Mouse (Mus musculus): ENCODE results near the gene Acta2. TPM values are rescaled to one million over a fixed set of nuclear protein-coding genes. Genes with fewer than 3 reads are reported as not detected.

The Acta2 gene
- polyA plus RNA-seq, 1 experiment from 2014 or later: 2,412 TPM

DNA sequence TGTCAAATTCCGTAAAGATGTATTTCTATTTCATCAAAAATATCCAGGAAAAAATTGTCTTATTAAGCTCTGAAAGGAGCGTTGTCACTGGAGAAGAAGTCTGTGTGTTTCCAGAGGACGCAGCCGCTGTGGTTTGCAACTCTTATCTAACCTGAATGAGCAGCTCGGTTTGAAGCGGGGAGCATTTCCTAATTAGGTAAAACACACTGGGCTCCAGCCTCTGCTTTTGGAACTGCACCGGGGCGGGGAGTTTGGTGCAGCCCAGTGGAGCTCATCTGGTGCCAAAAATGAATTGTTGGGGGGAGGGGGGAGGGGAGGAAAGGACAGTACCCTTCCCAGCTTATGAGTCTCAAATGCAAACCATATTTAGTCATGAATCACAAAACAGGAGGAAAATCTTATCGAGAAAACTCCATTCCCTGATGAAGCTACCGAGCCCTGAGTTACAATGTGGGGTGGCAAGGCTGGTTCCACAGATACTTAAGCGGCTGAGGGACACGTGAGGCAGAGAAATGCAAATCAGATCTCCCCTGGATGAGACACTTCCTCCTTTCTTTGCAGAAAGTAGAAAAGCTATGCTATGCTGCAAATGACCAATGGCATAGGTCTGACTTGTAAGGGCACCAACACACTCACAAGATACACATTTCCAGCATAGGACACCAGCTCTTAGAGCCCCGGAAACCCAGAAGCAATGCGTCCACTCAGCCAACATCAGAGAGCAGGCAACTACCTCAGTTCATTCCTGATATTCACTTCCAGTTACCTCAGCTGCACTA lies 1.1 kb downstream of the Acta2 start:
- peak overlapping the region; percentile 45 for H3K4me2 ChIP-seq (ENCODE audit: low read depth, low read length)
- peak overlapping the region; percentile 94 for H3K27ac ChIP-seq (ENCODE audit: low read length)
- ATAC-seq (ENCODE audit: insufficient read depth, low FRiP score): peak; percentile 37
- H3K4me3 ChIP-seq (replicated peaks; ENCODE audit: low read length): peak overlapping the region; percentile 48
- H3K27me3 ChIP-seq (ENCODE audit: control insufficient read depth, insufficient read depth, low read length): no peaks in the 10 kb centered on the region
- H3K36me3 ChIP-seq (ENCODE audit: control insufficient read depth, insufficient read depth, low read length): no peaks in the 10 kb centered on the region
- no peaks in the 10 kb centered on the region for H3K9me3 ChIP-seq (replicated peaks; ENCODE audit: control insufficient read depth, low read length)
- H3K9ac ChIP-seq (ENCODE audit: low read length): peak overlapping the region; percentile 71
- WGBS: 24% methylated on average over 14 of the region's 14 CpGs
- H3K4me1 ChIP-seq (ENCODE audit: control insufficient read depth, insufficient read depth, low read length): no peaks in the 10 kb centered on the region

DNA sequence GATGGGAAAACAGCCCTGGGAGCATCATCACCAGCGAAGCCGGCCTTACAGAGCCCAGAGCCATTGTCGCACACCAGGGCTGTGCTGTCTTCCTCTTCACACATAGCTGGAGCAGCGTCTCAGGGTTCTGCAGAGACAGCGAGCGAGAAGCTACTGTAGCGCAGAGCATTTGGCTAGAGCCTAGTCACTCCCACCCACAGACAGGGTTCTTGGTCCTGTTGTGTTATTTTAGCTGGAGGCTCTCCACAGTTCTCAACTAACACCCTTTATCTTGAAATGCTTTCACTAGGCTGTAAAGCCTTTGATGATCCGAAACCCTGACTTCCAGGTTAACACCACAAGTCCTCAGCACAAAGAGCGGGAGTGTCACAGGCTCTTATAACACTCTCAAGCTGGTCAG lies 2.9 kb downstream of the Acta2 start:
- ATAC-seq (ENCODE audit: insufficient read depth, low FRiP score): no peak
- Histone ChIP-seq H3K36me3 (ENCODE audit: control insufficient read depth, insufficient read depth, low read length) (no peaks in the 10 kb centered on the region), H3K27ac (ENCODE audit: low read length) (peak overlapping the region; percentile 69), H3K4me3 (replicated peaks; ENCODE audit: low read length) (peak overlapping the region; percentile 38), H3K4me2 (ENCODE audit: low read depth, low read length) (peak overlapping the region; percentile 45), H3K9ac (ENCODE audit: low read length) (peak overlapping the region; percentile 62), H3K27me3 (ENCODE audit: control insufficient read depth, insufficient read depth, low read length) (no peaks in the 10 kb centered on the region), H3K9me3 (replicated peaks; ENCODE audit: control insufficient read depth, low read length) (no peaks in the 10 kb centered on the region), H3K4me1 (ENCODE audit: control insufficient read depth, insufficient read depth, low read length) (no peaks in the 10 kb centered on the region)
- WGBS: 73% methylated on average over 9 of the region's 9 CpGs

DNA sequence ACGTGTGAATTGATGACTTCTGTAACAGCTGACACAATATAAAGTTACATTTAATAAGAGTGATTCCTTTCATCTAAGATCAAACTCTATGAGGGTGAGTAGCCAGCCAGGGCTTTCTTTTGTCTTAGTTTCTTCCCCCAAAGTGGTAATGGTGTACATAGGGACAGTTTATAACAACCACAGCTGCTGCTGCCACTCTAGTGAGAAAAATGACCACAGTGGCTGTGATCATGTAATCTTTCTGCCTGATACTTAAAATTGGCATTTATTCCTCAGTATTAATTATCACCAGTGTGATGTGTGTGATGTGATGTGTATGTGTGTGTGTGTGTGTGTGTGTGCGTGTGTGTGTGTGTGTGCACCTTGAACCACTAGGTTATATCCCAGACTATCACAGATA lies 3.5 kb downstream of the Acta2 start:
- H3K4me2 ChIP-seq (ENCODE audit: low read depth, low read length): peak overlapping the region; percentile 45
- no peaks in the 10 kb centered on the region for H3K9me3 ChIP-seq (replicated peaks; ENCODE audit: control insufficient read depth, low read length)
- H3K27ac ChIP-seq (ENCODE audit: low read length): peak overlapping the region; percentile 69; the same call in 1 of the 2 replicates
- 0 out of 2 replicates have a peak overlapping the region, but pooled peaks have one; percentile 62 for H3K9ac ChIP-seq (ENCODE audit: low read length)
- H3K4me1 ChIP-seq (ENCODE audit: control insufficient read depth, insufficient read depth, low read length): no peaks in the 10 kb centered on the region
- H3K27me3 ChIP-seq (ENCODE audit: control insufficient read depth, insufficient read depth, low read length): no peaks in the 10 kb centered on the region
- WGBS: 61% methylated on average over 2 of the region's 2 CpGs
- H3K36me3 ChIP-seq (ENCODE audit: control insufficient read depth, insufficient read depth, low read length): no peaks in the 10 kb centered on the region
- H3K4me3 ChIP-seq (replicated peaks; ENCODE audit: low read length): peak overlapping the region; percentile 38
- no peak for ATAC-seq (ENCODE audit: insufficient read depth, low FRiP score)

DNA sequence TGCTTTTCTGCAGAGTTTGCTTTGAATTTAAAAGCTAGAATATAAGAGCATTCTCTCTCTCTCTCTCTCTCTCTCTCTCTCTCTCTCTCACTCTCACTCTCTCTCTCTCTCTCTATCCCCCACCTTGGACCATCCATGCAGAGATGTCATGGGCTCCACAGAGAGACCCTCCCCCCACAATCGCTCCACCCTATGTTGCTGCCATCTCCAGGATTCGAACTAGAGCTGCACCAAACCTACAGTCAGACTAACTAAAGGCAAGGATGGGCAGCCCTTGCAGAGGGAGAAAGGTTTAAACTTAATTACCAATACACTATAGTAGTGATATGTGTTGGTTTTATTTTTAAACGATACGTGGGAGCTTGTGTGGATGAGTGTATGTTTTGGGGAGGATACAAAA lies 4.8 kb downstream of the Acta2 start:
- Histone ChIP-seq H3K4me3 (replicated peaks; ENCODE audit: low read length) (no peak overlapping the region; the same call in 1 of the 2 replicates), H3K4me1 (ENCODE audit: control insufficient read depth, insufficient read depth, low read length) (no peaks in the 10 kb centered on the region), H3K36me3 (ENCODE audit: control insufficient read depth, insufficient read depth, low read length) (no peaks in the 10 kb centered on the region), H3K9ac (ENCODE audit: low read length) (no peak overlapping the region), H3K4me2 (ENCODE audit: low read depth, low read length) (peak overlapping the region; percentile 24; the same call in 1 of the 2 replicates), H3K27ac (ENCODE audit: low read length) (no peak overlapping the region), H3K27me3 (ENCODE audit: control insufficient read depth, insufficient read depth, low read length) (no peaks in the 10 kb centered on the region), H3K9me3 (replicated peaks; ENCODE audit: control insufficient read depth, low read length) (no peaks in the 10 kb centered on the region)
- 85% methylated on average over 4 of the region's 4 CpGs for WGBS
- no peak for ATAC-seq (ENCODE audit: insufficient read depth, low FRiP score)

DNA sequence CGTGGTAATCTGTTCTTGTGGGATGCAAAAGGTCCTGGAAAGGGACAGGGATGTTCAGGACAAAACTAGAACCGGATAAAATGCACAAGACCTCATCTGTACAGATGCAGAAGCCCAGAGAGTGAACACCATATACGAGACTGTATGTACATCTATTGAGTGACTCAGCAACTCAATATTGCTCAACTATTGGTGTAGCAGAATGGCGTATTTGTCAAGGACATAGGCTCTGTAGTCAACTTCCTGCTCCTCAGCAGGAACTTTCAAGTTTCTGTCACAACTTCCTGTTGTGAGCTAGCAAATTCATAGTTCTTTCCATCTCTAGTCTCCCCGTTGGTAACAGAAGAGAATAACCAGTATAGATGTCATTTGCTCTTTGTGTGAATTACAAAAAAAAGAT lies 6.8 kb downstream of the Acta2 start:
- H3K4me3 ChIP-seq (replicated peaks; ENCODE audit: low read length): no peak overlapping the region
- no peaks in the 10 kb centered on the region for H3K36me3 ChIP-seq (ENCODE audit: control insufficient read depth, insufficient read depth, low read length)
- H3K27me3 ChIP-seq (ENCODE audit: control insufficient read depth, insufficient read depth, low read length): no peaks in the 10 kb centered on the region
- no peak overlapping the region for H3K4me2 ChIP-seq (ENCODE audit: low read depth, low read length)
- H3K9me3 ChIP-seq (replicated peaks; ENCODE audit: control insufficient read depth, low read length): no peaks in the 10 kb centered on the region
- H3K9ac ChIP-seq (ENCODE audit: low read length): no peak overlapping the region
- WGBS: 75% methylated on average over 5 of the region's 5 CpGs
- H3K4me1 ChIP-seq (ENCODE audit: control insufficient read depth, insufficient read depth, low read length): no peaks in the 10 kb centered on the region
- H3K27ac ChIP-seq (ENCODE audit: low read length): no peak overlapping the region
- ATAC-seq (ENCODE audit: insufficient read depth, low FRiP score): no peak

DNA sequence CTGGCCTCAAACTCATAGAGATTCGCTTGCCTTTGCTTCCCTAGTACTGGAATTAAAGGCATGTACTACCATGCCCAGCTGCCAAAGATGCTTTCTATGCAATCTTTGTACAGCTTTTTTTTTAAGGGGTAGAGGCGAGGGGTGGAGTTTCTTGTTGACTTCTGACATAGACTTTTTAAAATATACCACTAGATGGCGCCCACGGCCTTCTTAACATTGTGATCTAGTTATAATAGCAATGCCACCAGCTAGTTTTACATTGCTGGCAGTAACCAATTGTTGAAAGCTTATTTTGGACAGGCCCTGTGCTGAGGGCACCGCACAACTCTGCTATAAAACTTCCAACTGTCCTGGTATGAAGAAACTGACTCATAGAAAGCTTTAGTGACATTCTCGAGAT lies 11.3 kb downstream of the Acta2 start:
- no peak for ATAC-seq (ENCODE audit: insufficient read depth, low FRiP score)
- no peaks in the 10 kb centered on the region for H3K36me3 ChIP-seq (ENCODE audit: control insufficient read depth, insufficient read depth, low read length)
- no peaks in the 10 kb centered on the region for H3K4me1 ChIP-seq (ENCODE audit: control insufficient read depth, insufficient read depth, low read length)
- 15% methylated on average over 6 of the region's 6 CpGs for WGBS
- no peaks in the 10 kb centered on the region for H3K9me3 ChIP-seq (replicated peaks; ENCODE audit: control insufficient read depth, low read length)
- H3K4me3 ChIP-seq (replicated peaks; ENCODE audit: low read length): no peak overlapping the region
- no peak overlapping the region for H3K27ac ChIP-seq (ENCODE audit: low read length)
- H3K4me2 ChIP-seq (ENCODE audit: low read depth, low read length): no peak overlapping the region
- H3K9ac ChIP-seq (ENCODE audit: low read length): no peak overlapping the region
- no peaks in the 10 kb centered on the region for H3K27me3 ChIP-seq (ENCODE audit: control insufficient read depth, insufficient read depth, low read length)

DNA sequence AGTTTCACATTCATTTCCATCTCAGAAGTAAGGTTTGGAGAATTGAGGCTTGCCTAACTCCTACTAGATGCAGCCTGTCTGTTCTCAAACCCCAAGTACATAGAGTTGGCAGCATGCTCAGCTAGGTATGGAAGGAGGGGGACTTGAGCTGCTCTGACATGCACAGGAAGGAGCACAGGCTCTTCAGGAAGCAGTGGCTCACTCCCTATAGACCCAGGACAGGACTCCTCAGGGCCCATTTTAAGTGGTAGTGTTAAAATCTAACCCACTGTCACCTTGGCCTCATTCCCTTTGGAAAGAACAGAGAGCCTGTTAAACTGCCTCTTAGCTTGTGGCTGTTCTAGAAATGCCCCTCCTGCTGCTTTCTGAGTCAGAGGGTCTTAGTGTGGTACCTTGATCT lies 12.5 kb downstream of the Acta2 start:
- H3K4me1 ChIP-seq (ENCODE audit: control insufficient read depth, insufficient read depth, low read length): no peaks in the 10 kb centered on the region
- no peak overlapping the region for H3K4me3 ChIP-seq (replicated peaks; ENCODE audit: low read length)
- no peaks in the 10 kb centered on the region for H3K27me3 ChIP-seq (ENCODE audit: control insufficient read depth, insufficient read depth, low read length)
- H3K9ac ChIP-seq (ENCODE audit: low read length): no peak overlapping the region
- no peaks in the 10 kb centered on the region for H3K9me3 ChIP-seq (replicated peaks; ENCODE audit: control insufficient read depth, low read length)
- ATAC-seq (ENCODE audit: insufficient read depth, low FRiP score): no peak
- H3K27ac ChIP-seq (ENCODE audit: low read length): no peak overlapping the region
- no peak overlapping the region for H3K4me2 ChIP-seq (ENCODE audit: low read depth, low read length)
- no peaks in the 10 kb centered on the region for H3K36me3 ChIP-seq (ENCODE audit: control insufficient read depth, insufficient read depth, low read length)

DNA sequence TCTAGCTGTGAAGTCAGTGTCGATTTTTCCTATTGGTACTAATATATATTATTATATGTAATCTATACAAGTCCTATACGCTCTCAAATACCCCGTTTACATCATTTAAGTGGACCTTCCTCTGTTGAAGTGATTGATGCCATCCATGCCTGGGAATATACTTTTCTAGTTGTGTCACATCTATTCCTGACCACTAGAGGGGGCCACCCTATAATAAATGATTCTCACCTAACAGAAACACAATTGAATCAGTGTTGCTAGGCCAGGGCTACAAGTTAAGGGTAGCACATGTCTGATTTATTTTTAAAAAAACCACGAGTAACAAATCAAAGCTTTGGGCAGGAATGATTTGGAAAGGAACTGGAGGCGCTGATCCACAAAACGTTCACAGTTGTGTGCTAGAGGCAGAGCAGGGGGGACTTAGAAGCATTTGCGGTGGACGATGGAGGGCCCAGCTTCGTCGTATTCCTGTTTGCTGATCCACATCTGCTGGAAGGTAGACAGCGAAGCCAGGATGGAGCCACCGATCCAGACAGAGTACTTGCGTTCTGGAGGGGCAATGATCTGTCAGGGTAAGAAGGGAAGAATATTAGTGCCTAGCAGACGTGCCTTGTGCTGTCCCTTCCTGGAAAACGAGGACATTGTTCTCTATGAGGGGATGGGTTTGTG lies 14.0 kb downstream of the Acta2 start:
- WGBS: 61% methylated on average over 15 of the region's 15 CpGs
- peaks cover 4% of the 10 kb centered on the region; the same call in 1 of the 2 replicates for H3K36me3 ChIP-seq (ENCODE audit: control insufficient read depth, insufficient read depth, low read length)
- ATAC-seq (ENCODE audit: insufficient read depth, low FRiP score): no peak
- no peak overlapping the region for H3K27ac ChIP-seq (ENCODE audit: low read length)
- H3K4me2 ChIP-seq (ENCODE audit: low read depth, low read length): no peak overlapping the region
- no peak overlapping the region for H3K9ac ChIP-seq (ENCODE audit: low read length)
- no peak overlapping the region for H3K4me3 ChIP-seq (replicated peaks; ENCODE audit: low read length)
- H3K4me1 ChIP-seq (ENCODE audit: control insufficient read depth, insufficient read depth, low read length): no peaks in the 10 kb centered on the region
- no peaks in the 10 kb centered on the region for H3K27me3 ChIP-seq (ENCODE audit: control insufficient read depth, insufficient read depth, low read length)
- no peaks in the 10 kb centered on the region for H3K9me3 ChIP-seq (replicated peaks; ENCODE audit: control insufficient read depth, low read length)

DNA sequence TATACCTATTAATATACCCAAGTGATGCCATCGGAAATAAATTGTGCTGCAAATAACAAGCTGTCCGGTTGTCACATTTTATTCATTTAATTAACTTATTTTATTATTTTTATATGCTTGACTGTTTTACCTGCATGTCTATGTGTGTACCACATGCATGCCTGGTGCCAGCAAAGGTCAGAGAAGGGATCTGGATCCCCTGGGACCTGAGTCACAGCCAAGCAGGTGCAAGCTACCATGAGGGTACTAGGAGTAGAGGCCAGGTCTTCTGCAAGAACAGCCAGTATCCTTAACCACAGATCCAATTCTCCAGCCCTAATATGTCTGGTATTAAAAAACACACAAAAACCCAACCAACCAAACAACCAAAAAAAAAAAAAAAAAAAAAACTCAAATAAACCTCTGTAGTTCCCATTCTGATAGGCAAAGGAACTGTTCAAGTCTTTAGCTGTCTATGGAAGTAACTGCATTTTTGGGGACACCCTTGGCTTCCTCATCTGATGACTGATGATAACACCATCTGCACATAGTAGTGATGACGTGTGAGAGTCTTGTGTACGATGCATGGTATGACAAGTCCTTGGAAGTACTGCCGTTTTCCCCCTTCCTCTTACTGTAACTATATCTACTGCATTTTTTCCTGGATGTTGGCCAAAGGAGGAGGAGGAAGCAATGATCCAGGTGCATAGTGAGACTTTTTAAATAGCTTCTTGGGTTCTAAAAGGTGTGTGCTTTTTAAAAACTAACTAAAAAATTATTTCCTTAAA lies 14.9 kb downstream of the Acta2 start:
- ATAC-seq (ENCODE audit: insufficient read depth, low FRiP score): no peak
- Histone ChIP-seq H3K9me3 (replicated peaks; ENCODE audit: control insufficient read depth, low read length) (no peaks in the 10 kb centered on the region), H3K4me3 (replicated peaks; ENCODE audit: low read length) (no peak overlapping the region), H3K4me1 (ENCODE audit: control insufficient read depth, insufficient read depth, low read length) (no peaks in the 10 kb centered on the region), H3K9ac (ENCODE audit: low read length) (no peak overlapping the region), H3K27ac (ENCODE audit: low read length) (no peak overlapping the region), H3K36me3 (ENCODE audit: control insufficient read depth, insufficient read depth, low read length) (peaks cover 4% of the 10 kb centered on the region; the same call in 1 of the 2 replicates), H3K4me2 (ENCODE audit: low read depth, low read length) (no peak overlapping the region), H3K27me3 (ENCODE audit: control insufficient read depth, insufficient read depth, low read length) (no peaks in the 10 kb centered on the region)
- 83% methylated on average over 5 of the region's 5 CpGs for WGBS
